Mouse (Mus musculus): ENCODE measurements around the gene Kif5c.

Kif5c gene

DNA sequence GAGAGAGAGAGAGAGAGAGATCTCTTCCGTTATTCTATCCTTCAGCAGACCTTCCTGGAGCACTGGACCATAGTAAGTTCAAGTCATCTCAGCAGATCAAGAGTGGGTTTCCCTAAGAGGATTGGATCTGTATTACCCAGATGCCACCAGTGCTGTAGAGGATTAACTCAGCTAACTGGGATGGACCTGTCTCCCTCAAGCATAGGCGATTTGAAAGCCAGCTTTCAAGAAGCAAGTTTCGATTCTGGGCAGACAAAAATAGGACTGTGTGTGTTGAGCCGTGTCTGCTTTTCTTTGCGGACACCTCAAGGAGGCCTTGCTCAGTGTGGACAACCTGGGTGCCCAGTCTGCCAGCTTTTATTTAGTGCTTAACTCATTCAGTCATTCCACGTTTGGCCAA is 170.0 kb downstream of the Kif5c start:
- DNase-seq (ENCODE audit: low spot score) = no peak

DNA sequence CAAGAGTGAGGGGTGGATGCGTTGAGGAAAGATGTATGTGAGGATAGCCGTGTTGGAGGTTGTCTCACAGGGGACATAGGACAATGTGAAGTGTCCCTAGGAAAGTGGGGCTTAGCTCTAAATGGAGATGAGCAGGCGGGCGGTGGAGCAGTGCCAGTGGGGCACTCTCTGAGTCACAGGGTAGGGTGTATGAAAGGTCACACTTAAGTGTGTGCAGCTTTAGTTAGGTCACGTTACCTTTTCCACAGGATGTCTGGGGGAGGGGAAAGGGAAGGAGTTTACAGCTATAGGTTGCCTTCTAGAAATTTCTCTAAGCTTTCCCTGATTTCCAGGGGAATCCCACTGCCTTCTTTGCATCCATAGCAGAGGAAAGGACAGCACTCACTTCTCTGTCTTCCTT is 170.4 kb downstream of the Kif5c start:
- DNase-seq (ENCODE audit: low spot score) = no peak

DNA sequence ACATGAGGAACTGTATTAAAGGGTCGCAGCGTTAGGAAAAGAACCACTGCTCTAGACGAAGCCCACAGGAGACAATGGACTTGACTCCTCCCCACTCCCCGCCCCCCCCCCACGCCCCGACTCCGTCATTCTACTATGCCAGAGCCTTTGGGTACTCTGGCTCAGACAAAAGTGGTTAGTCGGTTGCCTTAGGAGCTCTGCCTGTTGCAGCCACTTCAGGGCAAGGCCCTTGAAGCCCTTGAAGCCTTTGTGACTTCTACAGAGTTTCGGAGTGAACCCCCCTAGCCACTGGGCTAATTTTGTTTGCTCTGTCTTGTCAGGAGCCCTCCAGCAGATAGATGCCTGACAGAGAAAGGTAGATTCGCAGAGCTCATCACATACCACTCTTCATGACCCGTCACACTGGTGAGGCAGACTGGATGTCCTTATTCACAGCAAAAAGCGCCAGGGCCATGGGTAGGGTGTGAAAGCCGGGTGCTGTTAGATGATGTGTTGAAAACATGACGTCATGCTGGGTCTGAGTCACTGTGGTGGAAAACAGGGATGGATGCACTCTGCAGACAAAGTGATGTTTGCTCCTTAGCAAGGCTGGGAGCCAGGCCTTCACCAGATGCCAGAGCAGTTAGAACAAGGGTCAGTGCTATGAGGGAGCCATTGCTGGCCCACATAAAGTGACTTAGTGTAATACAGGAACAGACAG is 178.5 kb downstream of the Kif5c start:
- peak; percentile 21 for DNase-seq (ENCODE audit: low spot score)

DNA sequence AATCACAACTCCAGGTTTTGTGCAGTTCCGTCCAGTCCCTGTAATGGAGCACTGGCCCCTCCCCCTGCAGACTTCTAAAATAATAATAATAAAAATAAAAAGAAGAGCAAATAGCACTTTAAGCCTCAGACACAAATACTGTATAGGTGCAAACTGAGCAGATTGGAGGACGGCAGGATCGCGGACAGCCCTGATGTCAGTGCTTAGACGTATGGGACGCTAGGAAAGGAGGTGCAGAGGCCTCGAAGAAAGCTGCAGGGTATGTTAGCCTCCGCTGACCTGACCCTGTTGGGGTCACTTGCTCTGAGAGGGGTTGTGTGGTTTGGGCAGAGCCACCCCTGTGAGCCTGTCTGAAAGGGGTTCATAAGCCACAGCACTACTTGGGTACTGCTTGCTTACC is 185.3 kb downstream of the Kif5c start:
- no peak for DNase-seq (ENCODE audit: low spot score)

DNA sequence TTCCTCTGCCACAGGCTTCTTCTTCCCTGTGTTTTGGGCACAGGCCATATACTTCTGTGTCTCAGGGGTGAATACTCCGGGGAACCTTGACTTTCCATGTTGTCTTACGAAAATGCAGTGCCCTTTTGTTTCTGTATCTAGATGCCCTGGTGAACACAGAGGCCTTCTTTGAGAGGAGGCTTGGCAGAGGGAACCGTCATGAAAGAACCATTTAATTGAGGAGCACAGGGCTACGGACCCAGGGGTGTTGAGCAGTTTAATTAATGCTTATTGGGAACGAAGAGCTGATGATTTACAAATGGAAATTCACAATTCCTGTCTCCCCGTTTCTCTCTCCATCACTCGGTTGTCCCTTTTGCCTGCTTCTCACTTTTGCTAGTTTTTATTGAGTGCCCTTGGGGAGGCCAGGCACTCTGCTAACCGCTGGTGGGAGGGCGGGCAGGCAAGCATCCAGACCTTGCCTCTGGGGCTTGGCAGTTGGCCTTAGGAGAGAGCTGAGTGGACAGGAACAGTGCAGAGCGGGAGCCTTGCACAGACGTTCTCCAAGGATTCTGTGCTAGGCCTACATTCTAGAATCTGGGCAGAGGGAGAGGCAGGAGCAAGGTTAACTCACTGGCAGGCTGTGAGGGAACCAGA is 186.8 kb downstream of the Kif5c start:
- DNase-seq (ENCODE audit: low spot score) = no peak

DNA sequence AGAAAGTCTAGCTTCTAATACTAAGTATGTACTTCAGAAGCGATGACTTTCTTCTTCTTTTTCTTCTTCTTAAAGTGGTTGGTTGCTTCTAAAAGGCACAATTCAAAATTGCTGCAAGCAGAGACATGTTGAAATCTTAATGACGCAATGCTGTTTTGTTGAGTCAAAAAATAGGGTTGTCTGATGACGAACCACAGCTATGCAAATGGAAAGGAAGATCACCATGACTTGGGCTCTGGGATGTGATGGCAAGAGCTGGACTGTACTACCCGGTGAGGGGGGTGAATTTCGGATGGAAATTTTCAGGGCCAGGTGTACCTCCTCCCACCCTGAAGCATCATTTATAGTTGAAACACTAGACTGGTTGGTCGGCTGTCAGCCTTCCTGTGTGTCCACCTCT is 190.4 kb downstream of the Kif5c start:
- DNase-seq (ENCODE audit: low spot score) = peak; percentile 51

DNA sequence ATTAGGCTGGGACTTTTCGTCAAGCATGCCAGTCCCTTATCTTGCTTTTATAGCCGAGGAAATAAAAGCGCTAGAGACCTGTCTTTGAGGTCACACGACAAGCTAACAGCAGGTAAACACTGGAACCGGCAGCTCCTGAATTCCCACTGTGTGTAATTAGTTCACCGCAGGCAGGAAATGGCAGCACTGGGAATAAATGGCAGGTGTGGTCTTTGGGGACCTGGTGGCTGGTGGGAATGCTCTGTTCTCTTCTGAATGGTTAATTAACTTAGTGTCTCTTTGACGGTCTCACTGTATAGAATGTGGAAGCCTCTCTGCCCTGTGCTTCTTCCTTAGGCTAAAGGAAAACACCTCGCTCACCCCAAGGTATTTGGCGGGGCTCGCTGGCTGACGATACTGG is 192.3 kb downstream of the Kif5c start:
- peak; percentile 22 for DNase-seq (ENCODE audit: low spot score)

DNA sequence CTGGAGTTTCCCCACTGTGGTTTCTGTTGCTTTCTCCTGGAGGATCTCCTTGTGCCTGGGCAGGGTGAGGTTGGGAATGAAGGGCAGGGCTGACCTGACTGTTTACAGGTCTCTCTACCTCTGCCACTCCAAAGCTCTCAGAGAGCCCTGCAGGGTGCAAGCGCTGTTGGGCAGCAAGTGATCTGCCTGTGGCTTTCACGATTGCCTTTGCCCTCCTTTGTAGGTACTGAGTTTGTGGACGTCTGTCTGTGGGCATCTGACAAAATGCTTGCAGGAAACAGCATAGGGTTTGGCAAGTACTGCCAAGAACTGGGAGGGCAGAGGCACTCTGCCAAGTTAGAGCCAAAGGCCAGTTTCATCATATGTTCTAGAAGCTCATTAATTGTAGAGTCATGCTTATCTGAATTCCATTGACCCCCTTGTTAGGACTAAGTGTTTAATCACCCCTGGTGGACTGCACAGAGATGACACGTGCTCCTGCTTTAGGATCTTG is 192.8 kb downstream of the Kif5c start:
- DNase-seq (ENCODE audit: low spot score) = peak; percentile 72

DNA sequence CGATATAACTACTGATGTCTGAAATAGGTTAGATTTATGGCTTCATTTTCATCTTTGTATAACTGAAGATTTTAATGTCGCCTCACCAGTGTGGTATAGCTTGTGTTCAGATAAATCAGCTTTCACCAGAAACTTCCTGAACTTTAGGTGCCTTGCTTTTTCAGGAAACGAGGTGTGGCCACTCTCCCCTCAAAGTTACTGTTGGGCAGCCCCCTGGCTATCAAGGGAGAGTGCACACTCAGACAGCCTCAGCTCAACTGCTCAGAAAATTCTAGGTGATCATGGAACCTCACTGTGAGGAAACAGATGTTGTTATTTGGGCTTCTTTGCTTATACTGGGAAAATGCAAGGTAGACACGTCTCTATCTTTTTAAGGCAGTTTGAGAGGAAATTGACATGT is 194.1 kb downstream of the Kif5c start:
- DNase-seq (ENCODE audit: low spot score) = no peak

DNA sequence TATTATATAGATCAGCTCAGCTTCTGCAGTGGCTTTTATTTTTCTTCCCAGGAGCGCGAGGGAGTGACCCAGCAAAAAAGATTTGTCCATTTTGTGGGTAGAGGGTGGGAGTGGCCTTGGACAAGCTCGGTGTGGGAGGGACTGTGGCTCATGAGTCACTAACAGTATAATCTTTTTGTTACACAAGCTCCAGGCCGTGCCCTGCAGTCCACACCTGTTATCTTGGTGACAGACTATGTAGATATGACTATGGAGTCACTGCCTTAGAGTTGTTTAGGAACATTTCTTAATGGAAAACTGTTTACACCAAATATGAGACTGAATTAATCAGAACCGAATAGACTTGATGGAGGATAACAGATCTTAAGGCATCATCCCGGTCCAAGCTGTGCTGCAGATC is 194.9 kb downstream of the Kif5c start:
- peak; percentile 63 for DNase-seq (ENCODE audit: low spot score)

DNA sequence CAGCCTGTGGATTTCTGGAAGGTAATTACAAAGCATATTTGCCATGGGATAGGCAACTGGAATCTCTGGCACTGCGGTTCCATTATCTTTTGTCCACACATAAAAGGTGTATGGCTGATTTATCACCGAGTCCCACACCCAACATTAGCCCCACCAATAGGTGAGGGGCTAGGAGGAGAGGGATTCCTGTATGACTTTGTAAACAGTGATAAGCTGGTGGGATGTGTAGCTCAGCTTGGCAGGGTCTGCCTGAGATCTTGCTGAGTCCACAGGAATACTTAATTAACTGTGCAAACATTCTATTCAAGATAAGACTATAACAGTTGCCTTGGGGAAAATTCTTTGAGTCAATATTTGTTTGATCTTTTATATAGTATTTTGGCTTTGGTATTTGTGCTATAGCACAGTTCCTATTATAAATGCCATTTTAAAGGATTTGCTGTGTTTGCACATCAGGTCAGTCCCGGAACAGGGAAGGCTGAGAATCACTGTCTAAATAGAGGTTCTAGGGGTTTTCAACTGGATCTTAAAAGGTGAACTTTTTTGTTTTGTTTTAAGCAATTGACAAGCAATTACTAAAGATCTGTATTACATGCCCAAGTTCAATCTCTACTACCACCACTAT is 196.7 kb downstream of the Kif5c start:
- no peak for DNase-seq (ENCODE audit: low spot score)

DNA sequence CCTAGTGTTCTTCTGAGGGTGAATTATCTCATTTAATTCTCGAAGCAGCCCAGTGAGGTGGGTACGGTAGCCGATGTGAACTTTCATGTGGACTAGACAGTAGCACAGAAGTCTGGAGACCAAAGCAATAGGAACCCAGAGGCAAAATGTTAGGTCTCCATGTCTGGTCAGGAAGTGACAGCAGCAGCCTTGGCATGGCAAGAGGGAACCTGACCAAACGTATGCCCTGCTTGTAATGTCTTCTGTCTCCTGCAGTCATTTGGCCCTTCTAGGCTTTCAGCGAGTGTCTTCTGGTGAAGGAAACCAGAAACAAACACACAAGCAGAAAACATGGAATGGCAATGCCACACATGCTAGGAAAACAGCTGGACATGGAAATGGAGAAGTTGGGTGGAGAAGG is 197.5 kb downstream of the Kif5c start:
- no peak for DNase-seq (ENCODE audit: low spot score)

DNA sequence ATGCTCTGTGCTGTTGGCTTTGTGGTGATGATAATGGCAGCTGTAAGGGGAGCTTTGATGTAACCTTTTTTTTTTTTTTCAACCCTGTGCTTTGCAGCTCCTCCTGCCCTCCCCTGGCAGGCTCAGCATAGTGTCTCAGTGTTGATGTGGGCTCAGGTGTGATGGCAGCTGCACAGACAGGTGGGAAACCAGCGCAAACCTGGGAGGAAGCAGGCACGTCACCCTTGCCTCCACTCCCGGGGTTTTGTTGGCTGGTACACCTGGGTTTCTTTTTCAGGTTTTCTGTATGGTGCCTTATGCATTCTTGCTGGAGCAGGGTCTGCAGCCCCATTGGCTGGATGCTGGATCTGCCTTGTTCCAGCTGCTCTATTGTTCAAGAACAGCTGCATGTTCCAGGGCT is 198.1 kb downstream of the Kif5c start:
- no peak for DNase-seq (ENCODE audit: low spot score)

DNA sequence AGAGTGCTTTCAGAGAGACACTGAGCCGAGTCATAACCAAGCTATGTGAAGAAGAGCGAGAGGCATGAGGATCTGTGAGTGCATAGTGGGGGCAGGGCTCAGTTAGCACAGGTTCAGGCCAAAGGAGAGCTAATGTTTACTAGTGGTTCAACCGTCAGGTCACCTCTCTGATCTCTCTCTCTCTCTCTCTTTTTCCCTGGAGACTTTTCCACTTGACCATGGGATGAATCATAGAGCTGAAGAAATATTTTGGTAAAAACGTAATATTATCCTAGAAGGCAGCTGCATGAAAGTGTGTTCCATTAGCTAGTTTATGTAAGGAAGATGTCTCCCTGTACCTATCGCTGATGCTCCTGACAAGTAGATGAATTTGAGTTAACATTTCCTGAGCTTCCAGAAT is 199.0 kb downstream of the Kif5c start:
- no peak for DNase-seq (ENCODE audit: low spot score)

DNA sequence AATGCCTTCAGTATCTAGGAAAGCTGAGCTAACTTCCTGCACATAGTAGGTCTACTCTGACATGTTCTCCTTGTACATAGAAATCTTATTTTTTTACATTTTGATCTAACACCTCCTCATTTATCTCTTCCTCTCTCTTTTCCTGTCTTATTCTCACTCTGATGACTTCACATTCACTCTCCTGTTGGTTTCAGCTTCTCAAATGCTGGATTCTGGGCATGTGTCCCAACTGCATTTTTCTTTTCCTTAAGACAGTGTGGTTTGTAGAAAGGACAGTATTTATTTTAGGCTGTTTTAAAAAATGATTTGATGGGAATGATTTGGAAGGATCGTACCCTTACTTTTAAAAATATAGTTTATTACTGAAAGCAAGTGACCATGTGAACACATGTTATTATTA is 203.2 kb downstream of the Kif5c start:
- no peak for DNase-seq (ENCODE audit: low spot score)
